Mouse (Mus musculus) liver, postnatal 0 days (tissue): ENCODE measurements around the gene Scn10a. TPM values are rescaled to one million over a fixed set of nuclear protein-coding genes. Genes with fewer than 3 reads are reported as not detected.
A peak's percentile ranks its signal among the peaks of the same experiment; 100 is the strongest.

Experiments used
- ATAC-seq: fragments of 200-750 bp; cut with Nextera tagmentation; 2 replicates; pipeline ENCODE4 v1.8.0; 2017; ENCODE audit warnings: mild to moderate bottlenecking, moderate library complexity
- DNase-seq: peaks from one replicate; pipeline ENCODE4 v3.0.0-alpha.2; 2016
- H3K27ac ChIP-seq: fragments of 300-500 bp; sonication (generic); 2 replicates; pipeline ENCODE4 v1.5.1; 2014; ENCODE audit warnings: antibody characterized with exemption, moderate library complexity, mild to moderate bottlenecking, low read depth
- H3K27me3 ChIP-seq: fragments of 300-500 bp; sonication (generic); 2 replicates; pipeline ENCODE4 v1.6.1; 2014; ENCODE audit warnings: low read length, control low read depth, mixed read lengths; ENCODE audit not compliant: insufficient read depth
- H3K36me3 ChIP-seq: fragments of 300-500 bp; sonication (generic); replicated peaks from 2 replicates; pipeline ENCODE4 v1.6.1; 2014; ENCODE audit warnings: mild to moderate bottlenecking, control low read depth, low read length, moderate library complexity, mixed read lengths; ENCODE audit not compliant: insufficient read depth
- H3K4me1 ChIP-seq: fragments of 300-500 bp; sonication (generic); 2 replicates; pipeline ENCODE4 v1.6.1; 2014; ENCODE audit warnings: antibody characterized with exemption, mild to moderate bottlenecking, control low read depth; ENCODE audit not compliant: insufficient read depth
- H3K4me2 ChIP-seq: fragments of 300-500 bp; sonication (generic); 2 replicates; pipeline ENCODE4 v1.6.1; 2014; ENCODE audit warnings: low read depth, mild to moderate bottlenecking, low read length, moderate library complexity, mixed read lengths
- H3K4me3 ChIP-seq: fragments of 300-500 bp; sonication (generic); 2 replicates; pipeline ENCODE4 v1.5.1; 2014; ENCODE audit warnings: low read depth, low read length
- H3K9ac ChIP-seq: fragments of 300-500 bp; sonication (generic); replicated peaks from 2 replicates; pipeline ENCODE4 v1.6.1; 2014; ENCODE audit warnings: mild to moderate bottlenecking, moderate library complexity
- H3K9me3 ChIP-seq: fragments of 300-500 bp; sonication (generic); 2 replicates; pipeline ENCODE4 v1.6.1; 2016; ENCODE audit warnings: mild to moderate bottlenecking, control low read depth, low read length, mixed read lengths
- CTCF ChIP-seq: sonication (generic); IDR thresholded peaks from 2 replicates; pipeline ENCODE4 v1.5.1; 2016; ENCODE audit warnings: antibody characterized with exemption, low read depth
- EP300 ChIP-seq: IDR thresholded peaks from 2 replicates; pipeline ENCODE4 v1.6.1; 2016; ENCODE audit warnings: antibody characterized with exemption, low read depth, mild to moderate bottlenecking
- WGBS: fragments of 180-500 bp; shearing (Covaris S2); extraction: QIAGEN DNeasy Blood & Tissue Kit; methylation state at CpG from one replicate; pipeline ENCODE4 v1.1.7; 2014; ENCODE audit not compliant: insufficient replicate concordance; 5-methylcytosine and 5-hydroxymethylcytosine counted together
- polyA plus RNA-seq: library from polyadenylated mRNA; unstranded; fragments of >200 nt; fragmentation: Nextera tagmentation; extraction: Ambion mirVana; gene quantifications from 2 replicates; pipeline ENCODE4 v1.2.1, GENCODE M21; 2015

The Scn10a gene
- polyA plus RNA-seq, 1 experiment from 2014 or later: 0.04 TPM

GRCm38 (mm10) chr9:119588763-119589449 lies 130.2 kb downstream of the Scn10a start:
- Histone ChIP-seq H3K9ac (no peak overlapping the region), H3K27ac (no peak overlapping the region), H3K4me1 (no peaks in the 10 kb centered on the region), H3K4me3 (no peak overlapping the region), H3K36me3 (no peaks in the 10 kb centered on the region), H3K9me3 (no peaks in the 10 kb centered on the region), H3K4me2 (no peak overlapping the region), H3K27me3 (peaks cover 8% of the 10 kb centered on the region; the same call in 1 of the 2 replicates)
- no peak for DNase-seq
- TF ChIP-seq CTCF: no peak
- TF ChIP-seq EP300: no peak
- no peak for ATAC-seq
- 26% methylated on average over 26 of the region's 26 CpGs for WGBS

GRCm38 (mm10) chr9:119580668-119581067 lies 138.5 kb downstream of the Scn10a start:
- Histone ChIP-seq H3K27me3 (peaks cover 50% of the 10 kb centered on the region), H3K27ac (no peak overlapping the region), H3K9me3 (no peaks in the 10 kb centered on the region), H3K4me3 (no peak overlapping the region), H3K9ac (no peak overlapping the region), H3K4me2 (no peak overlapping the region), H3K36me3 (no peaks in the 10 kb centered on the region), H3K4me1 (peaks cover 5% of the 10 kb centered on the region; the same call in 1 of the 2 replicates)
- ATAC-seq: peak; percentile 53
- peak; percentile 73 for DNase-seq
- under 1% methylated on average over 6 of the region's 6 CpGs for WGBS
- TF ChIP-seq EP300 (no peak), CTCF (peak; percentile 97)

GRCm38 (mm10) chr9:119580187-119580586 lies 138.9 kb downstream of the Scn10a start:
- Histone ChIP-seq H3K36me3 (no peaks in the 10 kb centered on the region), H3K27me3 (peaks cover 54% of the 10 kb centered on the region), H3K4me1 (peaks cover 5% of the 10 kb centered on the region; the same call in 1 of the 2 replicates), H3K27ac (no peak overlapping the region), H3K4me3 (no peak overlapping the region), H3K9me3 (no peaks in the 10 kb centered on the region), H3K4me2 (no peak overlapping the region), H3K9ac (no peak overlapping the region)
- WGBS: 83% methylated on average over 17 of the region's 17 CpGs
- DNase-seq: no peak
- TF ChIP-seq CTCF (no peak), EP300 (no peak)
- ATAC-seq: no peak

- Histone ChIP-seq H3K4me3 (peak within 1 kb of the TSS; percentile 53), H3K9ac (0 out of 2 replicates have a peak within 1 kb of the TSS, but pooled peaks have one; percentile 16), H3K4me2 (peak within 1 kb of the TSS; percentile 84), H3K9me3 (no peaks in the 10 kb centered on the region), H3K27ac (no peak within 1 kb of the TSS), H3K4me1 (peaks cover 5% of the 10 kb centered on the region; the same call in 1 of the 2 replicates), H3K27me3 (peaks cover 62% of the 10 kb centered on the region), H3K36me3 (no peaks in the 10 kb centered on the region)
- TF ChIP-seq CTCF (no peak), EP300 (no peak)
- whole genome bisulfite sequencing: 2% methylated on average over 58 of the region's 99 CpGs
- ATAC-seq (peak; percentile 68; the same call in 1 of the 2 replicates), DNase-seq (peak; percentile 37)
Observed at GRCm38 (mm10) chr9:119578636-119579438, 140.3 kb downstream of the Scn10a start, which contains the start of gene Scn5a. Gene Scn5a, minus strand, starts transcription at chr9:119579016.

DNA sequence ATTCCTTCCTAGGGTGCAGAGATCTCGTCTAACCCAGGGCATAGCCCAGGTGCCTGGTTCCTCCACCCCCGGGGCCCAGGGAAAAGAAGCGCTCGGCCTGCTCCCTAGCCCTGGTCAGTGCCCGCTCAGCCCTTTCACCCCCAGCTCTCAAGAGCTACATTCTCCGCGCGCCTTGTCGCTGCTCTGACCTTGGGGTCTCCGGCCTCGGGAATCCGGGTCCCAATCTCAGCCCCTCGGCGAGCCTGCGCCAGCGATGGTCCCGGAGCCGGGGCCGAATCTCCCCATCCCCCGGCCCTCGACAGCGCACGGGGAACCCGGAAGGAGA lies 140.8 kb downstream of the Scn10a start:
- no peak for ATAC-seq
- Histone ChIP-seq H3K9me3 (no peaks in the 10 kb centered on the region), H3K4me3 (peak overlapping the region; percentile 53), H3K9ac (no peak overlapping the region), H3K36me3 (no peaks in the 10 kb centered on the region), H3K27me3 (peaks cover 60% of the 10 kb centered on the region), H3K4me1 (peaks cover 5% of the 10 kb centered on the region; the same call in 1 of the 2 replicates), H3K4me2 (peak overlapping the region; percentile 84), H3K27ac (no peak overlapping the region)
- TF ChIP-seq CTCF: no peak
- no peak for TF ChIP-seq EP300
- no peak for DNase-seq
- 1% methylated on average over 23 of the region's 24 CpGs for WGBS

DNA sequence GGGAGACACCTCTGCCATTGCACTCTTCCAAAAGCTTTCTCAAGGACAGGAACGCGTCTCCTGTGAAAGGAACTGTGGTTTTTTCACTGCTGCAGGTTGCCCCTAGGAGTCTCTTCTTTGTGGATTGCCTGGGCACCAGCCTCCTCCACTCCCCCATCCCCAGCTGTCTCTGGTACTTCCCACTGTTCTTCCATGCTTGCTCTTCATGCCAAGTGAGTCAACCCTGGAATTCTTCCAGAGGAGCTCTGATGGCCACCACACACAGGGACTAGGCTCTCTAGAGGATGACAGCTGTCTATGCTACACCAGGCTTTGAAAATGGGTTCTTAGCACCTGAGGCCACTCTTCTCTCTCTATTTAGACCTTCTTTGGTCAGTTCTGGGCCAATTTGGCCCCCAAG lies 142.1 kb downstream of the Scn10a start:
- DNase-seq: no peak
- H3K4me2 ChIP-seq: no peak overlapping the region
- H3K27me3 ChIP-seq: peaks cover 61% of the 10 kb centered on the region
- 53% methylated on average over 2 of the region's 2 CpGs for WGBS
- H3K36me3 ChIP-seq: no peaks in the 10 kb centered on the region
- no peak overlapping the region for H3K27ac ChIP-seq
- H3K9me3 ChIP-seq: no peaks in the 10 kb centered on the region
- H3K9ac ChIP-seq: no peak overlapping the region
- TF ChIP-seq CTCF: no peak
- TF ChIP-seq EP300: no peak
- no peak overlapping the region for H3K4me3 ChIP-seq
- no peak for ATAC-seq
- H3K4me1 ChIP-seq: peaks cover 5% of the 10 kb centered on the region; the same call in 1 of the 2 replicates
